Mouse (Mus musculus) heart, postnatal 36 days (tissue): ENCODE measurements at regions not wholly inside any gene's neighbourhood (a gene's known extent, or its start where the extent isn't known, plus 50 kb on each side); places are given as distances from the start of the nearest gene placed in this dataset.

Source experiments
- DNase-seq, 2 experiments: peaks; one replicate each; pipeline ENCODE4 v3.0.0; 2021 to 2022
- intact Hi-C: fragments of 180-260 bp; cut with DNase I; formaldehyde crosslinking; loops from one replicate; pipeline ENCODE4 v1.15.1; 2025

- intact Hi-C loops: no loop called here
- no peak for DNase-seq
Measured at GRCm38 (mm10) chr11:17324651-17325050, 67.3 kb downstream of the C1d start.

GRCm38 (mm10) chr11:17325731-17326646 lies 68.6 kb downstream of the C1d start:
- intact Hi-C loops: no loop called here
- no peak for DNase-seq

- no peak for DNase-seq
- intact Hi-C loops: no loop called here
Measured at GRCm38 (mm10) chr11:17326695-17327094, 69.3 kb downstream of the C1d start.

GRCm38 (mm10) chr11:17351476-17351875 lies 94.1 kb downstream of the C1d start:
- no peak for DNase-seq
- intact Hi-C loops: no loop called here

GRCm38 (mm10) chr11:17352148-17353130 lies 95.1 kb downstream of the C1d start:
- intact Hi-C loops: no loop called here
- DNase-seq: no peak

- intact Hi-C loops: no loop called here
Measured at GRCm38 (mm10) chr11:17359698-17360254, 102.4 kb downstream of the C1d start.

GRCm38 (mm10) chr11:17377859-17378258 lies 120.5 kb downstream of the C1d start:
- intact Hi-C loops: no loop called here
- no peak for DNase-seq

More at GRCm38 (mm10) chr11:17359698-17360254, 102.4 kb downstream of the C1d start:
- DNase-seq: no peak

GRCm38 (mm10) chr11:17386756-17387155 lies 129.4 kb downstream of the C1d start:
- intact Hi-C loops: no loop called here
- no peak for DNase-seq

- intact Hi-C loops: no loop called here
- no peak for DNase-seq
Measured at GRCm38 (mm10) chr11:17393832-17394231, 136.5 kb downstream of the C1d start.

- peak in 1 of 2 experiments; percentile 3 for DNase-seq
- intact Hi-C loops: no loop called here
Measured at GRCm38 (mm10) chr11:17414531-17414930, 157.2 kb downstream of the C1d start.

- intact Hi-C loops: no loop called here
- no peak for DNase-seq
Measured at GRCm38 (mm10) chr11:17415144-17415543, 157.8 kb downstream of the C1d start.

- intact Hi-C loops: no loop called here
- DNase-seq: no peak
Measured at GRCm38 (mm10) chr11:17417656-17418289, 160.4 kb downstream of the C1d start.

GRCm38 (mm10) chr11:17442133-17442532 lies 184.8 kb downstream of the C1d start:
- intact Hi-C loops: no loop called here

GRCm38 (mm10) chr11:17449289-17449688 lies 191.9 kb downstream of the C1d start:
- DNase-seq: no peak
- intact Hi-C loops: no loop called here

More at GRCm38 (mm10) chr11:17442133-17442532, 184.8 kb downstream of the C1d start:
- DNase-seq: no peak

- intact Hi-C loops: no loop called here
- DNase-seq: no peak
Measured at GRCm38 (mm10) chr11:17450360-17451045, 193.1 kb downstream of the C1d start.

GRCm38 (mm10) chr11:17451451-17451850 lies 194.1 kb downstream of the C1d start:
- intact Hi-C loops: no loop called here

GRCm38 (mm10) chr11:17453530-17453929 lies 196.2 kb downstream of the C1d start:
- intact Hi-C loops: no loop called here
- DNase-seq: no peak

More at GRCm38 (mm10) chr11:17451451-17451850, 194.1 kb downstream of the C1d start:
- DNase-seq: no peak

- intact Hi-C loops: loop anchor here (5.0 kb wide), 1 partner anchor 177 kb away; no protein-coding TSS in a partner anchor
Measured at GRCm38 (mm10) chr11:17458946-17459345, 201.6 kb downstream of the C1d start.

More at GRCm38 (mm10) chr11:17458946-17459345, 201.6 kb downstream of the C1d start:
- DNase-seq: no peak
